Mouse (Mus musculus) midbrain, embryonic 14.5 days (tissue): ENCODE results near the gene Spata16. TPM values are rescaled to one million over a fixed set of nuclear protein-coding genes. Genes with fewer than 3 reads are reported as not detected.

ENCODE experiments used
- ATAC-seq: fragments of 200-750 bp; cut with Nextera tagmentation; 2 replicates; pipeline ENCODE4 v1.8.0; 2017; ENCODE audit warnings: moderate number of reproducible peaks, moderate library complexity; ENCODE audit not compliant: low FRiP score, low TSS enrichment
- DNase-seq: peaks from one replicate; pipeline ENCODE4 v3.0.0-alpha.2; 2015
- H3K27ac ChIP-seq: fragments of 300-500 bp; sonication (generic); replicated peaks from 2 replicates; pipeline ENCODE4 v1.5.1; 2014; ENCODE audit warnings: mild to moderate bottlenecking, low read depth, low read length, moderate library complexity
- H3K27me3 ChIP-seq: fragments of 300-500 bp; sonication (generic); 2 replicates; pipeline ENCODE4 v1.6.1; 2014; ENCODE audit warnings: low read length, control low read depth, mixed read lengths; ENCODE audit not compliant: control insufficient read depth, insufficient read depth
- H3K36me3 ChIP-seq: fragments of 300-500 bp; sonication (generic); 2 replicates; pipeline ENCODE4 v1.6.1; 2014; ENCODE audit warnings: low read length, control low read depth; ENCODE audit not compliant: control insufficient read depth, insufficient read depth
- H3K4me1 ChIP-seq: fragments of 300-500 bp; sonication (generic); 2 replicates; pipeline ENCODE4 v1.6.1; 2014; ENCODE audit warnings: mild to moderate bottlenecking, antibody characterized with exemption, low read length, control low read depth; ENCODE audit not compliant: control insufficient read depth, insufficient read depth
- H3K4me2 ChIP-seq: fragments of 300-500 bp; sonication (generic); 2 replicates; pipeline ENCODE4 v1.6.1; 2014; ENCODE audit warnings: mild to moderate bottlenecking, low read length, moderate library complexity
- H3K4me3 ChIP-seq: fragments of 300-500 bp; sonication (generic); replicated peaks from 2 replicates; pipeline ENCODE4 v1.5.1; 2014; ENCODE audit warnings: low read depth, low read length
- H3K9ac ChIP-seq: fragments of 300-500 bp; sonication (generic); replicated peaks from 2 replicates; pipeline ENCODE4 v1.6.1; 2014; ENCODE audit warnings: mild to moderate bottlenecking, low read length, moderate library complexity
- H3K9me3 ChIP-seq: fragments of 300-500 bp; sonication (generic); 2 replicates; pipeline ENCODE4 v1.6.1; 2016; ENCODE audit warnings: low read length, control low read depth, mixed read lengths; ENCODE audit not compliant: control insufficient read depth
- WGBS: fragments of 180-500 bp; shearing (Covaris S2); extraction: QIAGEN DNeasy Blood & Tissue Kit; methylation state at CpG from one replicate; pipeline ENCODE4 v1.1.7; 2014; 5-methylcytosine and 5-hydroxymethylcytosine counted together
- polyA plus RNA-seq: library from polyadenylated mRNA; unstranded; fragments of >200 nt; fragmentation: Nextera tagmentation; extraction: Ambion mirVana; gene quantifications from 2 replicates; pipeline ENCODE4 v1.2.1, GENCODE M21; 2014

The Spata16 gene
- polyA plus RNA-seq, 1 experiment from 2014 or later = not detected

DNA sequence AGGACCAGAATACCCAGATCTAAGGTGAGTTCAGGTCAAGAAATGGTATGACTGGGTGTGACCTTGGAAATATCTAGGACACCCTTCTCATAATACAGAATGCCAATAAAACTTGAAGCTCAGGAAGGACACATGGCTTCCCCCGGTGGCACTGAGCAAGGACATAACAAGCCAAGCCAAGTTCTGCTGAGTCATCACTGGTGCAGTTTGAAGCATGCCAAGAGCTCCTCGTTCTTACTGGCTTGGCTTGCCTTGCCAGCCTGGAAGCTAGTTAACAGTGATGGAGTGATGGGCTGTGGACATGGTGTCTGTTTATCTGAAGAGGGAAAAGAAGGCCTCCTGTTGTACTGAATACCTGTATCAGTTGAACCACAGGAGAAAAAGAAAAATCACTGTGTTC lies 342.2 kb downstream of the Spata16 start:
- H3K4me3 ChIP-seq = no peak overlapping the region
- H3K27ac ChIP-seq = no peak overlapping the region
- no peaks in the 10 kb centered on the region for H3K36me3 ChIP-seq
- no peaks in the 10 kb centered on the region for H3K27me3 ChIP-seq
- no peak overlapping the region for H3K9ac ChIP-seq
- DNase-seq = no peak
- H3K4me2 ChIP-seq = no peak overlapping the region
- no peak for ATAC-seq
- WGBS = 85% methylated on average over 2 of the region's 2 CpGs
- no peaks in the 10 kb centered on the region for H3K9me3 ChIP-seq
- no peaks in the 10 kb centered on the region for H3K4me1 ChIP-seq

DNA sequence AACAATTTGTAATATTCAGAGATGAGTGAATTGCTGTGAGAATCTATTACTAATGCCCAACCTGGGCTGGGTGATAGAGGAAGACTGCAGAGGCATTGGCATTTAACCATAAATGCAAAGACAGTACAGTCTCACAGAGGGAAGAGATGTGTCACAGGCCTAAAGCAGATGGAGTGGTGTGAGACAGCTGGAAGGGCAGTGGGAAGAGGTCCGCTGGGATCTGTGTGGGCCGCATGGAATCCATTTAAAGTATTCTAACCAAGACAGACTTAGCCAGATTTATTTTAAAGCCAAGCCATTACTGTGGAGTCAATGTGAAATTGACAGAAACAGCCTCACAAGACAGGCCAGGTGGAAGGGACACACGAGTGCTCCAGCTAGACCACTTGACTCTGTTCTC lies 343.0 kb downstream of the Spata16 start:
- DNase-seq (no peak), ATAC-seq (no peak)
- Histone ChIP-seq H3K4me3 (no peak overlapping the region), H3K9me3 (no peaks in the 10 kb centered on the region), H3K27me3 (no peaks in the 10 kb centered on the region), H3K4me1 (no peaks in the 10 kb centered on the region), H3K9ac (no peak overlapping the region), H3K36me3 (no peaks in the 10 kb centered on the region), H3K27ac (no peak overlapping the region), H3K4me2 (no peak overlapping the region)
- WGBS = 84% methylated on average over 3 of the region's 3 CpGs

DNA sequence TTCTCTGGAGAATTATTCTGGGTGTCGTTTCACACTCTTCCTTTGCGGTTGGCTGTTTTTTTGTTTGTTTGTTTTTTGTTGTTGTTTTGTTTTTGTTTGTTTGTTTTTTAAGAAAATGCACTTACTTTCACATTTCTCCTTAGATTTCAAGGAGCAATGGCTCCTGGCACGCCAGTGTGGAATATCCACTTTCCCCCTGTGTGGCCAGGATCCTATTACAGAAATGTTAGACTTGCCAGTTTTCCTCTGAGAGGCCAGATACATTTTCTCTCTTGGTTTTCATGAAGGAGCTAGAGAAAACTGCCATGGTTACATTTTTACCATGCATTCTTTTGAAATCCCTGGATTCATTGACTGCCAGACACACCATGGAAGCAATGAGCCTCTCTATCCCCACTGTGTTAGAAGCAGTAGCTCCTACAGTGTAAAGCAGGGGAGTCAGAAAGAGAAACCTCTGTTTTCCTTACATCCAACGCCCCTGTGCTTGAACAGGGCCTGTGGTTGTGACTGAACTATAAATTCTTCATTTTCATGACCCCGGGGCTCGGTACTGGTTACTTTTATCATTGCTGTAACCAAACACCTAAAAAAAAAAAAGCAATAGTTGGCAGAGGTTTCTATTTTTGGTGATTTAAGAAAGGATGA lies 344.7 kb downstream of the Spata16 start:
- no peak overlapping the region for H3K9ac ChIP-seq
- no peak overlapping the region for H3K4me2 ChIP-seq
- H3K4me1 ChIP-seq = no peaks in the 10 kb centered on the region
- no peak for ATAC-seq
- WGBS = 91% methylated on average over 6 of the region's 6 CpGs
- no peak for DNase-seq
- no peaks in the 10 kb centered on the region for H3K27me3 ChIP-seq
- H3K9me3 ChIP-seq = no peaks in the 10 kb centered on the region
- H3K36me3 ChIP-seq = no peaks in the 10 kb centered on the region
- no peak overlapping the region for H3K4me3 ChIP-seq
- H3K27ac ChIP-seq = no peak overlapping the region

DNA sequence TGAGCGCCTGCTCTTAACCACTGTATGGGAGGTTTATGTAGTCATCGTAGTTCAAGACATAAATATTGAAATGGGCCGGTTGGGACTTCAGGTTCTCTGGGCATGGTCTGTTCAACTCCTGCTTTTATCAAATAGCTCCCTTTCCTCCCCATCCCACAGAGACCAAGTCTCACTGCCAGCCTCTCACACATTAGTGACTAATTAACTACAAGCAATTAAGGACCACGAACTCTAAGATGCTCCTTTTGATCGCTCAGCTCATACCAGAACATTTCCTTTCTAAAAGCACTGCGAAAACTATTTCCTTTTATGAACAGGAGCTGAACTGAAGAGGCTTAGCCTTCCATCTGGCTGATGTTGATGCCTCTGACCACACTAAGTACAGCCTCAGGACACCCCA lies 346.3 kb downstream of the Spata16 start:
- ATAC-seq (no peak), DNase-seq (no peak)
- no peaks in the 10 kb centered on the region for H3K36me3 ChIP-seq
- no peaks in the 10 kb centered on the region for H3K4me1 ChIP-seq
- H3K4me3 ChIP-seq = no peak overlapping the region
- no peaks in the 10 kb centered on the region for H3K9me3 ChIP-seq
- no peak overlapping the region for H3K4me2 ChIP-seq
- no peak overlapping the region for H3K27ac ChIP-seq
- no peak overlapping the region for H3K9ac ChIP-seq
- no peaks in the 10 kb centered on the region for H3K27me3 ChIP-seq
- 93% methylated on average over 6 of the region's 6 CpGs for WGBS

DNA sequence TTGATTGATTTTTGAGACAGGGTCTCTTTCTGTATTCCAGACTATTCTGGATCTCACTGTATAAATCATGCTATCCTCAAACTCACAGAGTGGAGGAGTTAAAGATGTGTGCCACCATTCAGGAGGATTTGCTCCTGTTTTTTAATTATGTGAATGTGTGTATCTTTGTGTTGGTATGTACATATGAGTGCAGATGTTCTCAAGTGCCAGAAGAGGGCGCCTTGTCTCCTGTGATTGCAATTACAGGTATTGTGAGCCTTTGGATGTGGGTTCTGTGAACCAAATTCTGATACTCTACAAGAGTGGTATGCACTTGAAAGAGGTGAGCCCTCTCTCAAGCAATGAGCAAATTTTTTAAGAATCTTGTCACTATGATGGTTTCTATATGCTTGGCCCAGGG lies 369.4 kb downstream of the Spata16 start:
- no peak overlapping the region for H3K4me2 ChIP-seq
- 55% methylated on average over 1 of the region's 1 CpGs for WGBS
- no peak for DNase-seq
- H3K27me3 ChIP-seq = no peaks in the 10 kb centered on the region
- no peaks in the 10 kb centered on the region for H3K4me1 ChIP-seq
- H3K9me3 ChIP-seq = no peaks in the 10 kb centered on the region
- H3K9ac ChIP-seq = no peak overlapping the region
- no peak overlapping the region for H3K4me3 ChIP-seq
- no peak for ATAC-seq
- H3K27ac ChIP-seq = no peak overlapping the region
- H3K36me3 ChIP-seq = no peaks in the 10 kb centered on the region

DNA sequence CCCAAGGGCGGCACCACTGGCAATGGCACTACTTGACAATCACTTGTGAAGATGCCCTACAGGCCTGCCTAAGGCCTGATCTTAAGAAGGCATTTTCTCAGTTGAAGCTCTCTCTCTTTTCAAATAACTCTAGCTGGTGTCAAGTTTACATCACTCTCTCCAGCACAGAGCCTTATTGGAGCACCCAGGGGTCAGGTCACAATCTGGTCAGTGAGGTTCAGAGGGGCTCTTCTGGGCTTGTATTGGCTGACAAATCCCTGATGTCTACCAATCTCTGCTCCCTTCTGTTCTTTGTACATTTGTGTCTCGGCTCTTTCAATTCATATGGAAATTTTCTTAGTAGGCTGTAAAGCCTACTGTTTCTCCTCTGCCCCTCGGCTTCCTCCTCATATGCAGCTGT lies 390.5 kb downstream of the Spata16 start:
- 29% methylated on average over 3 of the region's 3 CpGs for WGBS
- H3K9me3 ChIP-seq = no peaks in the 10 kb centered on the region
- no peak for DNase-seq
- no peaks in the 10 kb centered on the region for H3K27me3 ChIP-seq
- H3K4me2 ChIP-seq = no peak overlapping the region
- H3K27ac ChIP-seq = no peak overlapping the region
- H3K4me1 ChIP-seq = no peaks in the 10 kb centered on the region
- ATAC-seq = no peak
- no peak overlapping the region for H3K9ac ChIP-seq
- no peaks in the 10 kb centered on the region for H3K36me3 ChIP-seq
- H3K4me3 ChIP-seq = no peak overlapping the region

DNA sequence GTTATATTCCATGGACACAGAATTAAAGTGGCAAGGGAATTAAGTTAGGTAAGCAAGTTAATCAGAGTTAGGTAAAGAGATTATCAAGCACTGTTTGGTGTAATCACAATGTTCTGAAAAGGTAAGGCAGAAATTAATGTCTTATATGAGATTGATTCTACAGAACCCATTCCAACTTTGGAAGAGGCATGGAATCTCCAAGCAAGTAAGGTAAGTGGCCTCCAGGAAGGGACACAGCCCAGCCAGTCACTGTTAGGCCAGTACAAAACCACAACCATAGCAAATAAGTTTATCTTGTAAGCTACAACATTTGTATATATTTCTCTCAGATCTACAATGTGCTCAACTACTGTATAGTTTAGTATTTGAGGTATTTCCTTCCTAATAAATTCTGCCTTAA lies 391.1 kb downstream of the Spata16 start:
- H3K36me3 ChIP-seq = no peaks in the 10 kb centered on the region
- no peaks in the 10 kb centered on the region for H3K4me1 ChIP-seq
- no peak overlapping the region for H3K4me3 ChIP-seq
- no peaks in the 10 kb centered on the region for H3K27me3 ChIP-seq
- no peak overlapping the region for H3K4me2 ChIP-seq
- ATAC-seq (no peak), DNase-seq (no peak)
- no peak overlapping the region for H3K27ac ChIP-seq
- no peaks in the 10 kb centered on the region for H3K9me3 ChIP-seq
- no peak overlapping the region for H3K9ac ChIP-seq

DNA sequence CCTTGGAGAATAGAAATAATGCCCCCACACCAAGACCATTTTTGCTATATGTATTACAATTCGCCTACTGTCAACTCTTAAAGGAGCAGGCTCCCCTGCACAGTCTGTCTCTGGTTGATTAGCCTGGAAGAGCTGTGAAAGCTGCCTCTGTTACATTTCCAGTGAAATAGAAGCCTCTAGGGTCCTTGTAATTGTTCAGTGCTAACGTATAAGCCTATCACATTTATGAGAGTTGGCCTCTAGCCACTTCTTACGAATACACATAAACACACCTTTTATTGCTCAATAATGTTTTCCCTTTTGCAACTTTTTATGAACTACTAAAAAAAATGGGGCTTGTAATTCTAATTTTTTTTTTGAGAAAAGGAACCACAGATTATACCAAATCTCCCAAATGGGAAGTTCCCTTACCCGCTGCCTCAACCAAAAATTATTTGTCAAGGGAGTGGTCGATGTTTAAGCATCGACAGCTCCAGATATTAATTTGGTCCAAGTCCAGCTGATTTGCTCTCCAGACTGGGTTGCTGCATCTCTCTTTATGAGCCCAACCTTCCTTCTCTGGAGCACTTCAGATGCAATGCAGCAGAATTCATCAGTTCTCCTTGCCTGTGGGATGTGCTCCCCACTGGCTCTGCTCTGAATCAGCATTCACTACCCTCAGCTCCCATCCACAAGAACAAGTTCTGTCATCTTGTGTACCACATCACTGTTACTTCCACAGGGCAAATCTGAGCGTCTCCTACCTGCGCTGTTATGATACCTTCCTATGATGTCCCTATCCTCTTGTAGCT lies 392.8 kb downstream of the Spata16 start:
- no peak for ATAC-seq
- DNase-seq = no peak
- H3K9ac ChIP-seq = no peak overlapping the region
- no peaks in the 10 kb centered on the region for H3K27me3 ChIP-seq
- no peaks in the 10 kb centered on the region for H3K4me1 ChIP-seq
- H3K4me2 ChIP-seq = no peak overlapping the region
- H3K36me3 ChIP-seq = no peaks in the 10 kb centered on the region
- no peak overlapping the region for H3K4me3 ChIP-seq
- WGBS = 94% methylated on average over 8 of the region's 8 CpGs
- no peaks in the 10 kb centered on the region for H3K9me3 ChIP-seq
- H3K27ac ChIP-seq = no peak overlapping the region
